Mouse (Mus musculus) kidney, embryonic 14.5 days (tissue): ENCODE results near the gene H2-Q7. TPM values are rescaled to one million over a fixed set of nuclear protein-coding genes. Genes with fewer than 3 reads are reported as not detected.
A peak's percentile ranks its signal among the peaks of the same experiment; 100 is the strongest.
"Not testable (repeated sequence)": the region's sequence is repeated elsewhere in the genome, so short reads cannot be mapped to it uniquely, and the experiment has no call there.

Source experiments
- ATAC-seq: fragments of 200-750 bp; cut with Nextera tagmentation; 2 replicates; pipeline ENCODE4 v1.8.0; 2017; ENCODE audit warnings: moderate number of reproducible peaks, mild to moderate bottlenecking, moderate TSS enrichment, moderate library complexity; ENCODE audit not compliant: low FRiP score, low TSS enrichment
- H3K27ac ChIP-seq: fragments of 300-500 bp; sonication (generic); 2 replicates; pipeline ENCODE4 v1.5.1; 2014; ENCODE audit warnings: low read depth, mild to moderate bottlenecking, low read length, moderate library complexity, mixed read lengths
- H3K27me3 ChIP-seq: fragments of 300-500 bp; sonication (generic); 2 replicates; pipeline ENCODE4 v1.6.1; 2014; ENCODE audit warnings: mild to moderate bottlenecking, low read length; ENCODE audit not compliant: control insufficient read depth, insufficient read depth
- H3K36me3 ChIP-seq: fragments of 300-500 bp; sonication (generic); 2 replicates; pipeline ENCODE4 v1.6.1; 2014; ENCODE audit warnings: low read length, mixed read lengths; ENCODE audit not compliant: control insufficient read depth, insufficient read depth
- H3K4me1 ChIP-seq: fragments of 300-500 bp; sonication (generic); 2 replicates; pipeline ENCODE4 v1.6.1; 2014; ENCODE audit warnings: low read length, mixed read lengths; ENCODE audit not compliant: control insufficient read depth, insufficient read depth
- H3K4me2 ChIP-seq: fragments of 300-500 bp; sonication (generic); replicated peaks from 2 replicates; pipeline ENCODE4 v1.6.1; 2014; ENCODE audit warnings: low read depth, mild to moderate bottlenecking, low read length
- H3K4me3 ChIP-seq: fragments of 300-500 bp; sonication (generic); 2 replicates; pipeline ENCODE4 v1.5.1; 2014; ENCODE audit warnings: mild to moderate bottlenecking, low read length
- H3K9ac ChIP-seq: fragments of 300-500 bp; sonication (generic); 2 replicates; pipeline ENCODE4 v1.6.1; 2014; ENCODE audit warnings: low read depth, mild to moderate bottlenecking, low read length, moderate library complexity
- H3K9me3 ChIP-seq: fragments of 300-500 bp; sonication (generic); 2 replicates; pipeline ENCODE4 v1.6.1; 2016; ENCODE audit warnings: low read length; ENCODE audit not compliant: control insufficient read depth
- WGBS: fragments of 180-500 bp; shearing (Covaris S2); extraction: QIAGEN DNeasy Blood & Tissue Kit; methylation state at CpG from one replicate; pipeline ENCODE4 v1.1.7; 2014; 5-methylcytosine and 5-hydroxymethylcytosine counted together
- polyA plus RNA-seq: library from polyadenylated mRNA; unstranded; fragments of >200 nt; fragmentation: Nextera tagmentation; extraction: Ambion mirVana; gene quantifications from 2 replicates; pipeline ENCODE4 v1.2.1, GENCODE M21; 2014

H2-Q7 gene
- polyA plus RNA-seq, 1 experiment from 2014 or later: 15.4 TPM

DNA sequence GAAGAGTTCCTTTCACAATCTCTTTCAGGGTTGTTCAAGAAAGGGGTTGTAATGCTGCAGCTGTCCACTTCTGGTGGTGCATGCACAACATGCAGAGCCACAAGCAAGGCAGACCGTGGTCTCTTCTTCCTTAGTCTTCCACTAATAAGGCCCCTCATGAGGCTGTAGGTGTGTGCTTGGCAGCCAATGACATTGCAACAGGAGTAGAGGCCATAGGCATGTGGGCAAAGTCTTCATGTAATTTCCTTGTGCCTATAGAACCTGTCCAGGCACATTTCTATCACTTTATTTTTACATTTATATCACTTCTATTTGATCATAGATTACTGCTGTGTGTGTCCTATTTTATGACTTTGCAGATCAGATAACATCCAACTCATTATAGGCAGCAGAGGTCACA is 19.3 kb downstream of the H2-Q7 start:
- not testable (repeated sequence) for H3K27me3 ChIP-seq, ATAC-seq
- no CpG with 5 or more reads among the region's 1 CpGs for WGBS

DNA sequence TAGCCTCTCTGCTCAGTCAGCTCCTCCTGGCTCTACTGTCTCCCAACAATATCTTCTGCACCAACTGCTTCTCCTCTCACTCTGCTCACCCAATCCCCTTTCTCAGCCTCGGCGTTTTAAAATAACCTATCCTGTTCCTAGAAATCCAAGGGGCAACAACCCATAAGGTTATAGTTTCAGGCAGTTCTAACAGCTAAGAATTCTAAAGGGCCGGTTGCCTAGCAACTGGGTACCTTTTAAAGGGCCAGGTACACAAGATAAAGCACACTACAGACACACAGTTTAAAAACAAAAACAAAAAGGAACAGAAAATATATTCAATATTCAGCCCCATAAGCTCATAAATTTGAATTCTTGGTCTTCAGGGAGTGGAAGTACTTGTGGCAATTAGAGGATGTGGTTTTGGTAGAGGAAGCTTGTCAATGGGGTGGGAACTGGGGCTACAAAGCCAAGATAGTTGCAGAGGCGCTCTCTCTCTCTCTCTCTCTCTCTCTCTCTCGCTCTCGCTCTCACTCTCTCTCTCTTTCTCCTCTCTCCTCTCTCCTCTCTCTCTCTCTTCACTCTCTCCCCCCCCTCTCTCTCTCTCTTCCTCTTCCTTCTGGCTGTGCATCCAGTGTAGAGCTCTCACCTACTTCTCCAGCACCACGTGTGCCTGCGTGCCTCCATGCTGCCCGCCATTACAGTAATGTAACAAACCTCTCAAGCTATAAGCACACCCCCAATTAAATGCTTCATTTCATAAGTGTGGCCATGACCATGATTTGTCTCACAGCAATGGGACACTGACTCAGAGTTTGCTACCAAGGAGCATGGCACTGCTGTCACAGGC is 21.8 kb downstream of the H2-Q7 start:
- H3K4me2 ChIP-seq, H3K9ac ChIP-seq, H3K4me1 ChIP-seq, H3K27ac ChIP-seq, H3K4me3 ChIP-seq, H3K27me3 ChIP-seq, H3K36me3 ChIP-seq, H3K9me3 ChIP-seq, ATAC-seq: not testable (repeated sequence)
- 58% methylated on average over 3 of the region's 9 CpGs for WGBS

More for the DNA sequence above, 19.3 kb downstream of the H2-Q7 start:
- H3K9ac ChIP-seq, H3K27ac ChIP-seq, H3K4me3 ChIP-seq, H3K36me3 ChIP-seq, H3K9me3 ChIP-seq, H3K4me1 ChIP-seq, H3K4me2 ChIP-seq: not testable (repeated sequence)

DNA sequence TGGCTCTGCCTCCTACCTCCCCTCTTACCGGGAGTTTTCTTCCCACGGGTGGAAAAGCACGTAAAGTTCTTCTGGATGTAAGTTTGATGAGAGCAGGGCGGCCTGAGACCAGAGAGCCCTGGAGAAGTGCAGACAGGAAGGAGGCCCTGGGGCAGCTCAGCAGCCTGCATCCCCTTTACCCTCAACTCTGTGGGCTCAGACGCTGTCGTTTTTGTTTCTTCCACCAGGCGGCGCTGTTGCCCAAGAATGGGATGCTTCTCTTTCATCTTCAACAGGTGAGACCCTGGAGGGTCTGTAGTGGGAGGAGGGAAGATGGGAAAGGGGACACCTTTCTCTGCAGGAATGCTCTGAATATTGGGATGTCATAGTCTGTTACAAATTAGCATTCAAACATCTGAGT is 26.7 kb downstream of the H2-Q7 start:
- 6% methylated on average over 8 of the region's 8 CpGs for WGBS
- H3K36me3 ChIP-seq, H3K4me1 ChIP-seq: not testable (repeated sequence)

DNA sequence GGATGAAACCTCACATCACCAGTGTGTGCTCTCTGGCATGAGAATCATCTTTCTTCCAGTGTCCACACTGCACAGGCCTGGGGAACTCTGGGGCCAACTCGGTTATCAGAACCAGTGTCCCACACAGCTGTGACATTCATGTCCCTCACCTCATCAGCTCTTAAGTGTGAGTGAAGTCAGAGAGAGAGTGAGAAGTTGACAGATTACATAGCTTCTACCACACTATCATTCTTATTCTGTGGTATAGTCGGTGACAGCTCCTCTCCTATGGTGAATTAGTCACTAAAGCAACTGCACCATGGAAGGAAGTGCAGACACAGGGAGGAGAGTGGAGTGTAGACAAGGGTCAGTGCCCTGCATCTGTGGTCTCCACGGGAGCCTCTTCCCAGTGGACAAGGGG is 30.0 kb downstream of the H2-Q7 start:
- not testable (repeated sequence) for H3K9me3 ChIP-seq, H3K36me3 ChIP-seq, H3K9ac ChIP-seq, H3K27ac ChIP-seq, H3K4me2 ChIP-seq, H3K4me3 ChIP-seq, ATAC-seq, H3K4me1 ChIP-seq
- H3K27me3 ChIP-seq: peaks cover 25% of the 10 kb centered on the region
- WGBS: 61% methylated on average over 3 of the region's 3 CpGs

More for the DNA sequence above, 26.7 kb downstream of the H2-Q7 start:
- not testable (repeated sequence) for H3K4me2 ChIP-seq, H3K27ac ChIP-seq, H3K9me3 ChIP-seq, H3K9ac ChIP-seq, H3K4me3 ChIP-seq, ATAC-seq
- H3K27me3 ChIP-seq: peaks cover 23% of the 10 kb centered on the region

DNA sequence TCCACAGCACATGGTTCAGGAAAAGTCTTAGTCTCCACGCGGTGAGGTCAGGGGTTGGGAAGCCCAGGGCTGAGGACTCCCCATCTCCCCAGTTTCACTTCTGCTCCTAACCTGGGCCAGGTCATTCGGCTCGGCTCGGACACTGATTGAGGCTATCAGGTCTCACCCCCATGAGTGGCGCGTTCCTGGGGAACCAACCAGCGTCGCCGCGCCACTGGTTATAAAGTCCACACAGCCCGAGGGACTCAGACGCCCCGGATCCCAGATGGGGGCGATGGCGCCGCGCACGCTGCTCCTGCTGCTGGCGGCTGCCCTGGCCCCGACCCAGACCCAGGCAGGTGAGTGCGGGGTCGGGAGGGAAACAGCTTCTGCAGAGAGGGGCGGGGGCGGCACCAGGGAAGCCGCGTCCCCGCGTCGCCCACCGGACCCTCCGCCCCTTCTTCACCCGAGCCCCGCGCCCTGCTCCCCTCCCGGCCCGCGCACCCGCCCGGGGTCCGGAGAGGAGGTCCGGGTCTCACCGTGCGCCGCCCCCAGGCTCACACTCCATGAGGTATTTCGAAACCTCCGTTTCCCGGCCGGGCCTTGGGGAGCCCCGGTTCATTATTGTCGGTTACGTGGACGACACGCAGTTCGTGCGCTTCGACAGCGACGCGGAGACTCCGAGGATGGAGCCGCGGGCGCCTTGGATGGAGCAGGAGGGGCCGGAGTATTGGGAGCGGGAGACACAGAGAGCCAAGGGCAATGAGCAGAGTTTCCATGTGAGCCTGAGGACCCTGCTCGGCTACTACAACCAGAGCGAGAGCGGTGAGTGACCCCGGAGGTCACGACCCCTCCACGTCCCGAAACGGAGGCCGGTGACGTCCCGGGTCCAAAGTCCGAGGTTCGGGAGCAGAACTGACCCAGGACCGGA is 31.1 kb downstream of the H2-Q7 start, which contains the start of gene H2-Q10:
Gene H2-Q10 (plus strand): TSS at position 248 of the 910 bp plus-strand sequence.
- Histone ChIP-seq H3K4me1 (0 out of 2 replicates have a peak, but pooled peaks cover 4% of the 10 kb centered on the region), H3K27me3 (peaks cover 25% of the 10 kb centered on the region), H3K27ac (no peak within 1 kb of the TSS), H3K9ac (peak within 1 kb of the TSS; percentile 37; the same call in 1 of the 2 replicates), H3K36me3 (no peaks in the 10 kb centered on the region), H3K4me3 (peak within 1 kb of the TSS; percentile 40), H3K4me2 (peak within 1 kb of the TSS; percentile 84), H3K9me3 (no peaks in the 10 kb centered on the region)
- peak; percentile 71 for ATAC-seq
- WGBS: 1% methylated on average over 76 of the region's 80 CpGs

DNA sequence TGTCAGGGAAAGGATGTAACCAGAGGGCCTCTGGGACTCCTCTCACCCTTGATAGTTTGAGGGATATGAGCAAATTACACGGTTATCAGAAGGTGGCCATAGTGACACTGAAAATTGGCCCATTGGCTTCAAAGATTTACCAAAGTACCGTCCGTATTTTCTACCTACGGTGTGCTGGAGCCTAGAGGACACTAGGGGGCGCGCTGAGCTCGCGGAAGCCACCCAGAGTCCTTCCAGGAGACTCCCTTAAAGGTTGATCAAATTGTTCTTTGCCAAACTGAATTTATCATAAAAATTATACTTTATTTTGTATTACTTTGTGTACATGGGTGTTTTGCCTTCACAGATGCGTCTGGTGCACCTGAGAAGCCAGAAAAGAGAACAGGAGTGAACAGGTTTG is 45.1 kb downstream of the H2-Q7 start:
- Histone ChIP-seq H3K36me3 (no peaks in the 10 kb centered on the region), H3K4me2 (no peak overlapping the region), H3K4me3 (no peak overlapping the region), H3K9ac (no peak overlapping the region), H3K27ac (no peak overlapping the region), H3K9me3 (no peaks in the 10 kb centered on the region), H3K4me1 (no peaks in the 10 kb centered on the region), H3K27me3 (no peaks in the 10 kb centered on the region)
- 2% methylated on average over 9 of the region's 9 CpGs for WGBS
- ATAC-seq: peak; percentile 12; the same call in 1 of the 2 replicates

DNA sequence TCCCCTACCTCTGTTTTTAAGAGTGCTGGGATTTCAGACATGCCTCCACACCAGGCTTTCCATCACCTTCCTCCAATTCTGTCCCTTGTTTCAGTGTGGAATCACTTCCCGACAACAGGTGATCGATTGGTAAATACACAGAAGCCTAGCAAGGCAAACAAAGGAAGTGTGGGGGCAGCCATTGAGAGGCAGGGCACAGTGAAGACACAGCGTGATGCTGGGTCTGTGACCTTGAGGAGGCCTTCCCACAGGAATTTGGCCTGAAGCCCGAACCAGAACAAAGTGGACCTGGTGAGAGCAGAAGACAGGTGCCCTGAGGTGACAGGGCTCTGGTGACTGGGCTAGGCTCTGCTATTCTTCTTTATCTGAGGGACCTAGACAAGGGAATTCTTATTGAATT is 46.7 kb downstream of the H2-Q7 start:
- WGBS: 43% methylated on average over 4 of the region's 4 CpGs
- no peak overlapping the region for H3K4me3 ChIP-seq

DNA sequence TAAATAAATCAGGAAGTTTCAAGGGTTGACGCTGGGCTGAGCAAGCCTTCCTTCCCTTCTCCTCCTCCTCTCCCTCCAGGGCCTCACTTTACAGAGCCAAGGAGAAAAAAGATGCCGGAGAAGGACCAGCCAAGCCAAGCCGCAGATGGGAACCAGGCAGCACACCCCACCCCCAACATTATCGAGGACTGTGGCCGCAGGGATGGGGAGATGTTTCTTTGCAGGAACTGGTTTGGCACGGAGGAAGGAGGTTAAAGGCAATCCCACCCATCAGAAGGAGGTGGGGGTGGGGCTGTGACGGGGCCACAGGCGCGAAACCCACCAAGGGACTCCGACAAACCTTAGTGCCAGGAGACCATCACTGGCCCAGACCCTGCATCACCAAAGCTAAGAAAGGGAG is 47.8 kb downstream of the H2-Q7 start:
- 54% methylated on average over 10 of the region's 10 CpGs for WGBS
- Histone ChIP-seq H3K9me3 (no peaks in the 10 kb centered on the region), H3K4me1 (no peaks in the 10 kb centered on the region), H3K9ac (no peak overlapping the region), H3K4me2 (no peak overlapping the region), H3K36me3 (no peaks in the 10 kb centered on the region), H3K27me3 (no peaks in the 10 kb centered on the region), H3K4me3 (no peak overlapping the region), H3K27ac (no peak overlapping the region)
- ATAC-seq: no peak

More for the DNA sequence above, 46.7 kb downstream of the H2-Q7 start:
- Histone ChIP-seq H3K9me3 (no peaks in the 10 kb centered on the region), H3K36me3 (no peaks in the 10 kb centered on the region), H3K9ac (no peak overlapping the region), H3K4me1 (no peaks in the 10 kb centered on the region), H3K4me2 (no peak overlapping the region), H3K27ac (no peak overlapping the region), H3K27me3 (no peaks in the 10 kb centered on the region)
- ATAC-seq: no peak

DNA sequence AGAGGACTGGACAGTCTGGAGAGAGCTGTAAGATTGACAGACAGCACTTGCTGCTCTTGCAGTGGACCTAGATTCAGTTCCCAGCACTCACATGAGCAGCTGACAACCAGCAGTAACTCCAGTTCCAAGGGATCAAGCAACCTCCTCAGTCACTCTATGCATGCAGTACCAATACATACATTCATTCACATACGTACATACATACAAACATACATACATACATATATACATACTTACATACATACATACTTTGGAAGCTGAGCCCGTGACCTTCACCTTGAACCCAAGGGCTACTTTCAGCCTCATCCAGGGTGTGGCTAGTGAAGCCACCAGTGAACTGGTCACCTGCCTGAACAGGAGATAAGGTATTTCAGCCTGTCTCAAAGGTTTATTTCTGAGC is 49.1 kb downstream of the H2-Q7 start:
- no peak overlapping the region for H3K4me2 ChIP-seq
- no peak overlapping the region for H3K4me3 ChIP-seq
- H3K27me3 ChIP-seq: no peaks in the 10 kb centered on the region
- no peak for ATAC-seq
- no peaks in the 10 kb centered on the region for H3K9me3 ChIP-seq
- H3K9ac ChIP-seq: no peak overlapping the region
- 95% methylated on average over 2 of the region's 2 CpGs for WGBS
- no peak overlapping the region for H3K27ac ChIP-seq
- no peaks in the 10 kb centered on the region for H3K4me1 ChIP-seq
- no peaks in the 10 kb centered on the region for H3K36me3 ChIP-seq
